7 mouse cellular contexts compared by ENCODE assay signal in genomic region chr6:3509782-3510181, GRCm38 (mm10). TPM values are rescaled to one million over a fixed set of nuclear protein-coding genes. Genes with fewer than 3 reads are reported as not detected.
A peak's percentile ranks its signal among the peaks of the same experiment; 100 is the strongest.
DNase-seq lines count a peak whose midpoint lies in the region.

No protein-coding gene starts in this region.

- DNase-seq in layer of hippocampus, adult 9-10 months (ENCODE audit: low spot score): peak; percentile 44
- no peak for DNase-seq in layer of hippocampus, adult 8-10 months (ENCODE audit: low spot score in 2 of 2)
- peak; percentile 70 for DNase-seq in MN1 (ENCODE audit: low spot score)
- DNase-seq in fibroblast of lung, adult 2 months (ENCODE audit: low read depth): peak; percentile 33
- DNase-seq in mesoderm, embryonic 11.5 days (ENCODE audit: low read depth, low spot score): peak; percentile 63
- no peak for DNase-seq in adrenal gland, adult 2 months
- DNase-seq in right cerebral cortex, adult 2 months (ENCODE audit: low spot score in 2 of 2): no peak

RNA-seq across cellular contexts. Expression of gene Vps50, which starts 11.6 kb away (rescaled TPM):
- total RNA-seq in layer of hippocampus, adult 8-10 months (2022): 10 to 100 TPM; 51.0 to 57.7 (median 54.3) TPM
- total RNA-seq in adrenal gland, adult 2 months (2021): 10 to 100 TPM; 17.7 to 24.2 TPM
- 0.66 and 0.98 TPM in 2 replicates for polyA plus RNA-seq in adrenal gland, adult 2 months (2012; rRNA removed)

RNA-seq across cellular contexts. Expression of gene Hepacam2, which starts 11.7 kb away (rescaled TPM):
- under 1 TPM; 0.19 to 0.73 (median 0.36) TPM for total RNA-seq in layer of hippocampus, adult 8-10 months (2022)
- under 1 TPM; 0.31 to 0.55 TPM for total RNA-seq in adrenal gland, adult 2 months (2021)
- 0.27 and 0.32 TPM in 2 replicates for polyA plus RNA-seq in adrenal gland, adult 2 months (2012; rRNA removed)

Comparison
In these comparisons a context has a peak if more than half of its experiments do, and no peak if none do; other contexts are left out.
1. DNase-seq: peak in layer of hippocampus, adult 9-10 months (single experiment), MN1 (single experiment), fibroblast of lung, adult 2 months (single experiment) and mesoderm, embryonic 11.5 days (single experiment); none in layer of hippocampus, adult 8-10 months (0 of 2), adrenal gland, adult 2 months (single experiment) and right cerebral cortex, adult 2 months (0 of 2).